Mouse (Mus musculus) myocyte (in vitro differentiated cells): ENCODE data around the gene Tbc1d10c.

Experiments used
- CEBPB ChIP-seq: IDR thresholded peaks from 2 replicates; pipeline ENCODE4 v1.6.1; 2011; ENCODE audit warnings: mild to moderate bottlenecking, moderate library complexity; ENCODE audit not compliant: poor library complexity, insufficient read depth, severe bottlenecking
- E2F4 ChIP-seq: IDR thresholded peaks from one replicate; pipeline ENCODE4 v1.6.1; 2011; ENCODE audit warnings: mild to moderate bottlenecking, control low read depth, moderate library complexity; ENCODE audit not compliant: insufficient read depth
- MYOD1 ChIP-seq, 3 experiments: IDR thresholded peaks; one replicate each; pipeline ENCODE4 v1.6.1; 2011; ENCODE audit warnings: control low read depth in 2 of 3, low read depth in 2 of 3, mild to moderate bottlenecking in 2 of 3, moderate library complexity in 1 of 3; ENCODE audit not compliant: insufficient read length in 2 of 3, control insufficient read depth in 1 of 3
- POLR2A ChIP-seq: IDR thresholded peaks from one replicate; pipeline ENCODE4 v1.6.1; 2011; ENCODE audit warnings: low read depth, mild to moderate bottlenecking, control low read depth, moderate library complexity; ENCODE audit not compliant: insufficient read length
- REST ChIP-seq: IDR thresholded peaks from one replicate; pipeline ENCODE4 v1.6.1; 2011; ENCODE audit warnings: mild to moderate bottlenecking, control low read depth, moderate library complexity; ENCODE audit not compliant: insufficient read depth, insufficient read length
- TCF12 ChIP-seq: IDR thresholded peaks from one replicate; pipeline ENCODE4 v1.6.1; 2011; ENCODE audit warnings: mild to moderate bottlenecking, control low read depth; ENCODE audit not compliant: poor library complexity, insufficient read depth, severe bottlenecking
- USF1 ChIP-seq: IDR thresholded peaks from one replicate; pipeline ENCODE4 v1.6.1; 2011; ENCODE audit warnings: low read depth, mild to moderate bottlenecking, control low read depth, moderate library complexity

DNA sequence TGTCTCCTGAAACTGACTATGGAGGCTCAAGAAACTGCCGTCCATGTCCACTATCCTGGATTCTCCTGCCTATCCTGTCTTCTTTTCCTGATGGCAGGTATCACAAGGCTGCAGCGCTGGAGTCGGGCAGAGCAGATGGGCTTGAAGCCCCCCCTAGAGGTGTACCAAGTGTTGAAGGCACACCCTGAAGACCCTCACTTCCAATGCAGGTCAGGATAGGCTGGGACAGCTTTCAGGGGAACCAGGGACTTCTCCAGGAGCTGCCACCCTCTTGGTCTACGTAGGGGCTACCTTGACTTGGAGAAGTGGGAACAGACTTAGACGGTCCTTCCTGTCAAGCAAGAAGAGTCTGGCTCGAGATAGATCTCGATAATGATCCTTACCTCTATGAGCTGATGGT, 41.6 kb upstream of the Tbc1d10c start:
- no peak for TF ChIP-seq TCF12
- TF ChIP-seq POLR2A = no peak
- TF ChIP-seq E2F4 = no peak
- no peak for TF ChIP-seq REST
- TF ChIP-seq MYOD1 (IDR thresholded peaks at IDR 0.05; ENCODE audit: control insufficient read depth in 1 of 3, insufficient read length in 2 of 3, low read depth in 2 of 3) = no peak
- TF ChIP-seq USF1 = no peak
- TF ChIP-seq CEBPB = no peak
